Mouse (Mus musculus): Measurements from ENCODE around the gene Olfr332.
"Not testable (repeated sequence)": the region's sequence is repeated elsewhere in the genome, so short reads cannot be mapped to it uniquely, and the experiment has no call there.

Gene Olfr332

DNA sequence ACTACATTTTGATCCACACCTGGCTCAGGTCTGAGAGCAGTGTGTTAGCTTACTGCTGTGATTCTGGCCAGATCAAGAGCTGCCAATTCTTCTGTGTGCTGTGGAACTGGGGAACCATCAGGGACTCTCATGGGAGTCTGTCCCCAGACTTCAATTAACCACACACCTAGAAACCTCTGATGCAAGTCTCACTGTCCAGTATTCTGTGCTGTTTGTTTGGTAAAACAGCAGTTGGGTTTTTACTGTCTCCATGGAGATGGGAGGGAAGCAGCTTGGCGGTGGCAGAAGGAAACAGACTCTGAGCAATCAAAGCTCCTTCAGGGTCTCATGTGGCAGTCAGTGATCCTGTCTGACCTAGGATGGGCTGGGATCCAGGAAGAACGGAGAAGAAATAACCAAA lies at the start of gene Olfr332:
Olfr332 (minus strand) TSS at position 101 of the 400 bp plus-strand sequence.
- no peak for DNase-seq (ENCODE audit: low spot score in 2 of 2)

DNA sequence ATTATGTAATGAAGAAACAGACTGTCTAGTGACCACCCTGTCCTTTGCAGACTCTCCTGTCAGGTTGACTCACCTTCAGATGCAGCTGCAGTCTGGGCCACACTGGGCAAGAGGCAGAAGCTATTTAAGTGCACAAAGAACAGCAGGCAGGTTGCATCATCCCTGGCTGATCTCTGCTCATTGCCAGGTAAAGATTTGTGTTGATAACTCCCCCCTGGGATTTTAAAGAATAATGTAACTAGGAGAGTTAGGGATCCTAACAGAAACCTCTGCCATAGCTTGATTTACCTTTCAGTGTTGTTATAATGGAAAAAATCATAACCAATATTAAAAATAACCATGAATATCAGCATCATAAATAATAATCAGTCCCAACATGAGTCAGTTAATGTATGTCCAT lies 42.4 kb upstream of the Olfr332 start, which contains the start of gene Olfr330:
Olfr330 (minus strand) TSS at position 101 of the 400 bp plus-strand sequence.
- not testable (repeated sequence) for DNase-seq (ENCODE audit: low spot score in 2 of 2)

DNA sequence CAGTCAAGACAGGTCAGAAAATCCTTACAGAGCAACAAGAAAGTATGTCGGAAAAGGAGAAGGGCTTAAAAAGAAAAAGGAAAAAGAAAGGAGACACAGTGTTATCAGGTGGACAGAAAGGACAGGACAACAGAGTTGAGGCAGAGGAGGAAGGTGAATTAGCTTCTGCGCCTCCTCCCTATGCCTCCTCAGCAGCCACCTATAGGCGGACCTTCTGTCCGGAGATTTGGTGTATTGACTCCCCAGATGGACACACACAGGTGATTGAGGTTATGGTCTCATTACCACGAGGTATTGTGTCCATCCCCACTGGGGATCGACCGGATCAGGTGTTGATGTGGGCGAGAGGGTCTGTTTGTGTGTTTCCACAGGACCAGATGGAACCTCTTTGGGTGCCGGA lies 27.4 kb upstream of the Olfr332 start:
- DNase-seq (ENCODE audit: low spot score in 2 of 2): peak; percentile 2 to 5

DNA sequence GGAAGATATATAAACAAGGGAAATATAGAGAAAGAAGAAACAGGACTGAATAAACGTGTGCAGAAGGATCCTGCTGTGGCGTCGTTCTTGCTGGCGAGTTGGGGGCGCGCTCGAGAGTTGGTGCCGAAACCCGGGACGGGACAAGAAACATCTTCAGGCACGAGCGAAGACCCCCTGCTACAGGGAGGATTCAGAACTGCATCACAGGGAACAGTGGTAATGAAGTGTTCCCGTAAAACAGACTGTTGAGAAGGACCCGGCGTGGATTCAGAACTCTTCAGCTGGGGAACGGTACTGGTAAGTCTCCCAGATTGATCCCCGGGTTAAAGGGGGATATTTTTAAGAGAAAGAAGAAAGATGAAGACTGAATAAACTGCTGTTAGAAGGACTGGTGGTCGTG lies 26.6 kb upstream of the Olfr332 start:
- peak; percentile 64 to 74 for DNase-seq (ENCODE audit: low spot score in 2 of 2)

DNA sequence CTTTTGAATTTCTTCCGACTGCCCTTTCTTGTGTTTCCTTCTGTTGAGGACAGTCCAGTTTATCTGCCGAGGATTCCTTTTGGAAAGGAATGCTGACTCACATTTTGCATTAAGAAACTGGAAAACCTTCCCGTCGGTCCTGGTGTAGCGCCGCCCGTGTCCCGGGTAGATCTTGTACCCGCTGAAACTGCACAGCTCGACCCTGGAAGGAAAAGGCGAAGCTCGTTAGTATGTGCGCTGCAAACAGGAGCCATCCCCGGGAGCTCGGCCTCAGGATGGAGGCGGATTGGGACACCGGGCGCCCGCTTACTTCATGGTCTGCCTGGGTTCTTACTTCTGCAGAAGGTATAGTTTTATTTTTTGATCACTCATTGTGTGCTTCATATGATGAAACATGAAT lies 16.7 kb upstream of the Olfr332 start:
- DNase-seq (ENCODE audit: low spot score in 2 of 2): not testable (repeated sequence)

DNA sequence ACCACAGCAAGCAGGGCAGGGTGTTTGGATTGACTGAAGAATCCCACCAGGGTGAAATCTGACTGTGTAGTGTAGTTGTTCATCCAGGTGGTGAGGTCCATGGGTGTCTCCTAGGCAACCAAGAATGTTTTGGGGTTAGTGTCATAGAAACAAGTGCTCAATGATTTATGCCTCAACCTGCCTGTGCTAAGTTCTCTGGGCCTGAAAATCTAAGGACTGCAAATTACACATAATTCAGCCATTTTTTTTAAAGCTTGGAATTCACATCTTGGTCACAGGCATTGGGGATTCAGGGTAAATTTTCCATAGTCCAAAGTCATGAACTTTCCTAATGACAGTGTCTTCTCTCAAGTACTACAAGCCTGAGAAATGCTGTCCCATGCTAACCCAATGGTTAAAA lies 10.1 kb upstream of the Olfr332 start, which contains the start of gene Olfr331:
Olfr331 (minus strand) TSS at position 101 of the 400 bp plus-strand sequence.
- DNase-seq (ENCODE audit: low spot score in 2 of 2): not testable (repeated sequence)

DNA sequence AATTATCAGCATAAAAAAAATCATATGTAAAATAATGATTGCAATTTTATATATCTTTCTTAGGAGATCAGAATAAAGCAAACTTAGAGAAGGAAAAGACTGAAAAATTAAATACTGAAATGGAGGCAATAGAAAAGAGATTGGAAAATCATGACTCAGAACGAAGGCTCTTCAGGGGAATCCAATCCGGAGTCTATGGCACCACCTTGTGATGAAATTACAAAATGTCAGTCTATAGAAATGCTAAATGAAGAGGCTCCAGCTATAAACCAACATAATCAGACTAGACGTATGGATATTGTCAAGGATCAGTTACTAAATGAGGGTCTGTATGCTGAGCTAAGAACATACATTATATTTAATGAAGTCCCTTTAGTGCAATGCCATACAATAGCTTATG lies 6.9 kb upstream of the Olfr332 start:
- no peak for DNase-seq (ENCODE audit: low spot score in 2 of 2)

DNA sequence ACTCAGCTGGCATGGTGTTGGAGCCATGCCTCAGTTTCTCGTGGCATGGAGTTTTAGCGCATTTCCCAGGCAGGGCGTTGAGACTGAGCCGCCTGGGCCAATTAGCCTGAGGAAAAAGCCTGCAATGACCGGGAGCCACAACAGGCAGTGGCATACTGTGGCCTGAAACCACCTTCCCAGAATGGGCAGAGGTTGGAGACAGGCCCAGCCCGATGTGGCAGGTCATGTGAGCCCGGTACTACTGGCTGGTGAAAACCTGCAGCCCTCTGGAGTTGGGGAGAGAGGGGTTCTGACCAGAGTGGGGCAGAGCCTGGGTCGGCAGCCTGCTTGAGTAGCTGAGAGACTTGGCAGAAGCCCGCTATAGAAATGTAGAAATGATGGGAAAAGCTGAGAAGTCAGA lies 6.4 kb upstream of the Olfr332 start:
- no peak for DNase-seq (ENCODE audit: low spot score in 2 of 2)

DNA sequence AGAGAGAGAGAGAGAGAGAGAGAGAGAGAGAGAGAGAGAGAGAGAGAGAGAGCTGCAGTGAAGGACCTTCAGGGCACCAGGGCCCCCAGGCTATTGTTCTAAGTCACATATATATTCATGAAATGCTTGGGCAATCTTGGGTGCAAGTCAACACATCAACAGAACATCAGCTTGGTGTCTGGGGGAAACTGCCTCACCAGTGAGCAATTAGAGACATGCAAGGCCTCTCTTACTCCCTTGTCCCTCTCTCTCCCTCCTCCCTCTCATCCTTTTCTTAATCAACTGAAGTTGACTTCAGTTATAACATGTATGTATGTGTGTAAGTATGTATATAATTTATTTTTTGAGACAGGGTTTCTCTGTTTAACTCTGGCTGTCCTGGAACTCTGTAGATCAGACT lies 30.2 kb downstream of the Olfr332 start, which contains the start of gene Olfr30:
Olfr30 (minus strand) TSS at position 101 of the 400 bp plus-strand sequence.
- DNase-seq (ENCODE audit: low spot score in 2 of 2): no peak

DNA sequence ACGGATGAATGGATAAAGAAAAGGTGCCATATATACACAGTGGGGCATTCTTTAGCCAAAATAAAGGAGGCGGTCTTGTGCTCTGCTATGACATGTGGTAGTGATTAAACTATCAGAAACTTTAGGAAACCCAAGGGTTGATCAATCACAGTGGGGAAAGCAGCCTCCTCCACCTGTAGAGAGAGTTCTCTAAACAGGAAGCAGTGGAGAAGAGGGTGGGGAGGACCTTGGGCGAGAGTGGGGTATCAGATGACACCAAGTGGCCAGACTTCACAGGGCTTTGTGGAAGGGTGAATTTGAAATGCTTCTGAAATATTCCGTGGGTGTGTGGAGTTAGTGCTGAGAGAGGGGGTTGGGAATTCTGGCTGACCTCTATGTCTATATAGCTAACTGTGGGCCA lies 38.8 kb downstream of the Olfr332 start:
- DNase-seq (ENCODE audit: low spot score in 2 of 2): no peak

DNA sequence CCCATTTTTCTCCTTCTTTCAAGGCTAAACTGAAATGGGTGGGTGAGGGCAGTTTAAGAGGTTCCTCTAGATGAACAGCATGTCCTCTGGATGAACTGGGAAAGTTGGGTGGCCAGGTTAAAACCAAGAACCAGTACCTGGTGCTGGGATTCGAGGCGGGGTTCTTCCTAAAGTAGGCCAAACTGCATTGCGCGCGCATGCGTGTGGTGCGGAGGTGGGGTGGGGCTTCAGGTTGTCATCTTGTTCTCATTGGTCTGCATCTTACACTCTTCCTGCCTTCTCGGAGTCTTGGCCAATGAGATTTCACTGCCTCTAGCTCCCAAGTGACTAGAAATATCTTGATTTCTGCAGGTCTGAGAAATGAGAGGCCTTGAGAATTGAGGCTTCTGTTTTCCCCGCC lies 39.6 kb downstream of the Olfr332 start, which contains the start of gene Lypd9:
Lypd9 (minus strand) TSS at position 165 of the 400 bp plus-strand sequence.
- no peak for DNase-seq (ENCODE audit: low spot score in 2 of 2)
